Mouse (Mus musculus) hindbrain, embryonic 11.5 days (tissue): Measurements from ENCODE around the gene Cntn4. TPM values are rescaled to one million over a fixed set of nuclear protein-coding genes. Genes with fewer than 3 reads are reported as not detected.

Experiments
- ATAC-seq: fragments of 200-750 bp; cut with Nextera tagmentation; 2 replicates; pipeline ENCODE4 v1.8.0; 2017; ENCODE audit warnings: mild to moderate bottlenecking, moderate TSS enrichment, moderate library complexity; ENCODE audit not compliant: low FRiP score
- DNase-seq: peaks from one replicate; pipeline ENCODE4 v3.0.0-alpha.2; 2015; ENCODE audit warnings: low spot score
- H3K27ac ChIP-seq: fragments of 300-500 bp; sonication (generic); 2 replicates; pipeline ENCODE4 v1.5.1; 2014; ENCODE audit warnings: mild to moderate bottlenecking, low read depth, low read length
- H3K27me3 ChIP-seq: fragments of 300-500 bp; sonication (generic); 2 replicates; pipeline ENCODE4 v1.6.1; 2014; ENCODE audit warnings: mild to moderate bottlenecking, low read length, moderate library complexity, mixed read lengths; ENCODE audit not compliant: control insufficient read depth, insufficient read depth
- H3K36me3 ChIP-seq: fragments of 300-500 bp; sonication (generic); 2 replicates; pipeline ENCODE4 v1.6.1; 2014; ENCODE audit warnings: mild to moderate bottlenecking, low read length, moderate library complexity, mixed read lengths; ENCODE audit not compliant: control insufficient read depth, insufficient read depth
- H3K4me1 ChIP-seq: fragments of 300-500 bp; sonication (generic); replicated peaks from 2 replicates; pipeline ENCODE4 v1.6.1; 2014; ENCODE audit warnings: low read length, mixed read lengths; ENCODE audit not compliant: control insufficient read depth, insufficient read depth
- H3K4me2 ChIP-seq: fragments of 300-500 bp; sonication (generic); replicated peaks from 2 replicates; pipeline ENCODE4 v1.6.1; 2014; ENCODE audit warnings: mild to moderate bottlenecking, low read depth, low read length
- H3K4me3 ChIP-seq: fragments of 300-500 bp; sonication (generic); 2 replicates; pipeline ENCODE4 v1.5.1; 2014; ENCODE audit warnings: low read depth, low read length
- H3K9ac ChIP-seq: fragments of 300-500 bp; sonication (generic); 2 replicates; pipeline ENCODE4 v1.6.1; 2014; ENCODE audit warnings: low read depth, low read length
- H3K9me3 ChIP-seq: fragments of 300-500 bp; sonication (generic); 2 replicates; pipeline ENCODE4 v1.6.1; 2016; ENCODE audit warnings: low read length; ENCODE audit not compliant: control insufficient read depth
- WGBS: fragments of 180-500 bp; shearing (Covaris S2); extraction: QIAGEN DNeasy Blood & Tissue Kit; methylation state at CpG from one replicate; pipeline ENCODE4 v1.1.7; 2014; 5-methylcytosine and 5-hydroxymethylcytosine counted together
- polyA plus RNA-seq: library from polyadenylated mRNA; unstranded; fragments of >200 nt; fragmentation: Nextera tagmentation; extraction: Ambion mirVana; gene quantifications from 2 replicates; pipeline ENCODE4 v1.2.1, GENCODE M21; 2014

Cntn4 gene
- polyA plus RNA-seq, 1 experiment from 2014 or later = 1.7 TPM

GRCm38 (mm10) chr6:106747251-106747650 lies 1069.8 kb downstream of the Cntn4 start:
- no peak overlapping the region for H3K27ac ChIP-seq
- H3K4me3 ChIP-seq = no peak overlapping the region
- DNase-seq (no peak), ATAC-seq (no peak)
- H3K4me1 ChIP-seq = no peaks in the 10 kb centered on the region
- WGBS = 96% methylated on average over 5 of the region's 5 CpGs
- H3K9me3 ChIP-seq = no peaks in the 10 kb centered on the region
- no peaks in the 10 kb centered on the region for H3K36me3 ChIP-seq
- H3K9ac ChIP-seq = no peak overlapping the region
- no peak overlapping the region for H3K4me2 ChIP-seq
- H3K27me3 ChIP-seq = no peaks in the 10 kb centered on the region

- H3K4me2 ChIP-seq = no peak overlapping the region
- no peaks in the 10 kb centered on the region for H3K4me1 ChIP-seq
- no peak for ATAC-seq
- no peaks in the 10 kb centered on the region for H3K27me3 ChIP-seq
- no peak for DNase-seq
- no peak overlapping the region for H3K27ac ChIP-seq
- H3K9ac ChIP-seq = no peak overlapping the region
- no peaks in the 10 kb centered on the region for H3K36me3 ChIP-seq
- no peak overlapping the region for H3K4me3 ChIP-seq
- WGBS = 69% methylated on average over 3 of the region's 3 CpGs
- H3K9me3 ChIP-seq = no peaks in the 10 kb centered on the region
Observed at GRCm38 (mm10) chr6:106747804-106748203, 1070.3 kb downstream of the Cntn4 start.
